Mouse (Mus musculus): ENCODE data around the gene Miga1. TPM values are rescaled to one million over a fixed set of nuclear protein-coding genes. Genes with fewer than 3 reads are reported as not detected.

Gene Miga1
- total and polyA plus RNA-seq, 3 experiments = 25.3 to 44.7 (median 32.5) TPM

DNA sequence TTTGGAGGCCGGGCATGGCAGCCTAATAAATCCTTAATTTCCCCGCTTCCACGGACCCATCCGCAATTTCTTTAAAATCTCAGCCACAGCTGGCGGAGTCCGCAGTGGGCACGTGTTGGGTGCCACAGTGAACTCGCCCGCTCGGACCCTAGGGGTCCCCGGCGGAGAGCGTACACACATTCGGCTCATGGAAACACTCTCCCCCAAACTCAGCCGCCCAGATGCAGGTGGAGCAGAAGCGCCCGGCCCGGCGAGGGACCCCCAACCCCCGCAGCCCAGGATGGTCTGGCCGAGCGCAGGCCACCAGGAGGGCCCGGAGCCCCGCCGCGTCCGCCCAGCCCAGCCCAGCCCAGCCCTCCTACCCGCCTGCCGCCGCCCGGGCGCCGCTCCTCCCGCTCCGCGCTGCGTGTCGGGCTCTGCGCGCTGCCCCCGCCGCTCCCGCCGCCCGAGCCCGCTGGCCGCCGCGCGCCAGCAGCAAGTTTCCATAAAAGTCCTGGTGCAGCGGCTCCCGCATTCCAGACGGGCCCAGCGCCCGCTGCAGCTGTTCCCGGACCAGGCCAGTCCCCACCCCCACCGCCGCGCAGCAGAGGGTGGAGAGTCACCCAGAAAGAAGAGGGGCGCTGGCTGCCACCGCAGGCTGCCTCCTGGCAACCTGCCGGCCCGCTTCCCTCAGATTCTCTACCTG lies 74.7 kb downstream of the Miga1 start:
- H3K36me3 ChIP-seq (replicated peaks in 1 of 2; ENCODE audit: control insufficient read depth in 1 of 2, insufficient read depth in 1 of 2, low read length in 1 of 2) = peaks cover 0 to 5% of the 10 kb centered on the region in 2 experiments
- in situ Hi-C loops (cut with MboI; ENCODE audit: low pct_ligation_motif_present, low pct_unique_long_range_greater_than_20kb, low sequenced_read_pairs) = loop anchor here (25.0 kb wide), 1 partner anchor 472 kb away; no protein-coding TSS in a partner anchor
- H3K4me1 ChIP-seq (ENCODE audit: control insufficient read depth in 1 of 2, insufficient read depth in 2 of 2) = peaks cover 0 to 2% of the 10 kb centered on the region in 2 experiments; a peak in 1 of 4 replicates
- no peaks in the 10 kb centered on the region for H3K27me3 ChIP-seq (replicated peaks)
- H3K4me2 ChIP-seq (ENCODE audit: insufficient read depth, low read depth, poor library complexity, severe bottlenecking) = no peak overlapping the region
- no peak for DNase-seq (ENCODE audit: extremely low read depth)
- no peak overlapping the region for H3K9ac ChIP-seq (ENCODE audit: insufficient read depth, low read depth)
- no peak for TF ChIP-seq NRF1 (IDR thresholded peaks at IDR 0.05; ENCODE audit: low read depth, low read length)
- TF ChIP-seq MEF2A (IDR thresholded peaks at IDR 0.05; ENCODE audit: borderline replicate concordance, low read depth, low read length) = no peak
- no peak for TF ChIP-seq KAT2A (IDR thresholded peaks at IDR 0.05; ENCODE audit: insufficient replicate concordance, low read length)
- TF ChIP-seq JUND (conservative IDR thresholded peaks at IDR 0.05; ENCODE audit: low read depth, low read length) = no peak
- no peak for TF ChIP-seq POLR2AphosphoS2 (IDR thresholded peaks at IDR 0.05; ENCODE audit: low read depth, low read length)
- no peak for TF ChIP-seq ZNF384 (IDR thresholded peaks at IDR 0.05; ENCODE audit: low read depth, low read length)
- no peak for TF ChIP-seq ZKSCAN1 (IDR thresholded peaks at IDR 0.05; ENCODE audit: borderline replicate concordance, low read depth, low read length)
- TF ChIP-seq GABPA (IDR thresholded peaks at IDR 0.05; ENCODE audit: insufficient replicate concordance, low read depth, low read length) = no peak
- no peak for TF ChIP-seq MXI1 (IDR thresholded peaks at IDR 0.05; ENCODE audit: low read depth, low read length)
- TF ChIP-seq USF2 (conservative IDR thresholded peaks at IDR 0.05; ENCODE audit: low read depth, low read length) = no peak
- TF ChIP-seq POLR2A (IDR thresholded peaks at IDR 0.05; ENCODE audit: low read depth, low read length) = no peak
- TF ChIP-seq ETS1 (conservative IDR thresholded peaks at IDR 0.05; ENCODE audit: low read depth, low read length) = no peak
- no peak for TF ChIP-seq SMC3 (IDR thresholded peaks at IDR 0.05; ENCODE audit: low read depth, low read length)
- no peak for TF ChIP-seq PAX5 (IDR thresholded peaks at IDR 0.05; ENCODE audit: low read length)
- no peak for TF ChIP-seq USF1 (IDR thresholded peaks at IDR 0.05; ENCODE audit: low read depth, low read length)
- no peak for TF ChIP-seq NELFE (IDR thresholded peaks at IDR 0.05; ENCODE audit: low read depth, low read length)
- TF ChIP-seq CHD2 (IDR thresholded peaks at IDR 0.05; ENCODE audit: low read length) = no peak
- TF ChIP-seq MAFK (IDR thresholded peaks at IDR 0.05; ENCODE audit: insufficient replicate concordance, low read length) = no peak
- TF ChIP-seq BHLHE40 (IDR thresholded peaks at IDR 0.05; ENCODE audit: low read depth, low read length) = no peak
- no peak overlapping the region for H3K27ac ChIP-seq (ENCODE audit: insufficient read depth, low read depth)
- H3K79me2 ChIP-seq (replicated peaks; ENCODE audit: control insufficient read depth, extremely low read depth, insufficient read depth, poor library complexity, severe bottlenecking) = no peaks in the 10 kb centered on the region
- no peak overlapping the region for H3K4me3 ChIP-seq (replicated peaks in 1 of 3; ENCODE audit: low read depth in 2 of 3, low read length in 2 of 3, poor library complexity in 1 of 3)
- no peaks in the 10 kb centered on the region for H3K9me3 ChIP-seq (replicated peaks; ENCODE audit: low read length)
- dilution Hi-C loops (cut with MboI; ENCODE audit: extremely low pct_ligation_motif_present, extremely low pct_unique_long_range_greater_than_20kb, low sequenced_read_pairs) = no loop called here

GRCm38 (mm10) chr3:152264830-152265229 lies 75.4 kb downstream of the Miga1 start:
- H3K79me2 ChIP-seq (replicated peaks; ENCODE audit: control insufficient read depth, extremely low read depth, insufficient read depth, poor library complexity, severe bottlenecking) = no peaks in the 10 kb centered on the region
- TF ChIP-seq BHLHE40 (IDR thresholded peaks at IDR 0.05; ENCODE audit: low read depth, low read length) (no peak), ZC3H11A (IDR thresholded peaks at IDR 0.05; ENCODE audit: low read depth, low read length) (no peak), POLR2A (IDR thresholded peaks at IDR 0.05; ENCODE audit: low read depth, low read length) (no peak), MYC (IDR thresholded peaks at IDR 0.05; ENCODE audit: low read depth, low read length) (no peak), NRF1 (IDR thresholded peaks at IDR 0.05; ENCODE audit: low read depth, low read length) (no peak), ETS1 (conservative IDR thresholded peaks at IDR 0.05; ENCODE audit: low read depth, low read length) (no peak), POLR2AphosphoS2 (IDR thresholded peaks at IDR 0.05; ENCODE audit: low read depth, low read length) (no peak), ZNF384 (IDR thresholded peaks at IDR 0.05; ENCODE audit: low read depth, low read length) (no peak), MEF2A (IDR thresholded peaks at IDR 0.05; ENCODE audit: borderline replicate concordance, low read depth, low read length) (no peak), USF2 (conservative IDR thresholded peaks at IDR 0.05; ENCODE audit: low read depth, low read length) (no peak), JUND (conservative IDR thresholded peaks at IDR 0.05; ENCODE audit: low read depth, low read length) (no peak), TCF12 (IDR thresholded peaks at IDR 0.05; ENCODE audit: low read depth, low read length) (no peak), IRF4 (IDR thresholded peaks at IDR 0.05; ENCODE audit: low read depth, low read length) (no peak), ZMIZ1 (IDR thresholded peaks at IDR 0.05; ENCODE audit: low read depth, low read length) (no peak), SIN3A (IDR thresholded peaks at IDR 0.05; ENCODE audit: low read length) (no peak), UBTF (IDR thresholded peaks at IDR 0.05; ENCODE audit: low read depth, low read length) (no peak), CTCF (conservative IDR thresholded peaks at IDR 0.05 in 1 of 2, IDR thresholded peaks at IDR 0.05 in 1 of 2; ENCODE audit: low read depth in 2 of 2, low read length in 2 of 2) (no peak), HCFC1 (IDR thresholded peaks at IDR 0.05; ENCODE audit: low read depth, low read length) (no peak), GABPA (IDR thresholded peaks at IDR 0.05; ENCODE audit: insufficient replicate concordance, low read depth, low read length) (no peak)
- H3K27ac ChIP-seq (ENCODE audit: insufficient read depth, low read depth) = no peak overlapping the region
- no peak overlapping the region for H3K9ac ChIP-seq (ENCODE audit: insufficient read depth, low read depth)
- no peak overlapping the region for H3K4me3 ChIP-seq (replicated peaks in 1 of 3; ENCODE audit: low read depth in 2 of 3, low read length in 2 of 3, poor library complexity in 1 of 3)
- dilution Hi-C loops (cut with MboI; ENCODE audit: extremely low pct_ligation_motif_present, extremely low pct_unique_long_range_greater_than_20kb, low sequenced_read_pairs) = no loop called here
- no peak overlapping the region for H3K4me2 ChIP-seq (ENCODE audit: insufficient read depth, low read depth, poor library complexity, severe bottlenecking)
- peaks cover 0 to 2% of the 10 kb centered on the region in 2 experiments; a peak in 1 of 4 replicates for H3K4me1 ChIP-seq (ENCODE audit: control insufficient read depth in 1 of 2, insufficient read depth in 2 of 2)
- no peaks in the 10 kb centered on the region for H3K9me3 ChIP-seq (replicated peaks; ENCODE audit: low read length)
- no peaks in the 10 kb centered on the region for H3K27me3 ChIP-seq (replicated peaks)
- in situ Hi-C loops (cut with MboI; ENCODE audit: low pct_ligation_motif_present, low pct_unique_long_range_greater_than_20kb, low sequenced_read_pairs) = loop anchor here (25.0 kb wide), 1 partner anchor 472 kb away; no protein-coding TSS in a partner anchor
- no peak for DNase-seq (ENCODE audit: extremely low read depth)
- H3K36me3 ChIP-seq (replicated peaks in 1 of 2; ENCODE audit: control insufficient read depth in 1 of 2, insufficient read depth in 1 of 2, low read length in 1 of 2) = peaks cover 0 to 3% of the 10 kb centered on the region in 2 experiments
